Mouse (Mus musculus) bone marrow, adult 2 months (tissue): ENCODE data around the gene Hnrnpll.

Experiments
- CTCF ChIP-seq: fragments of 200-500 bp; IDR thresholded peaks from 2 replicates; pipeline ENCODE4 v1.5.1; 2011; ENCODE audit warnings: low read length, control low read depth; ENCODE audit not compliant: control insufficient read depth, insufficient read depth
- POLR2A ChIP-seq: fragments of 200-500 bp; IDR thresholded peaks from 2 replicates; pipeline ENCODE4 v1.6.1; 2011; ENCODE audit warnings: low read depth, mild to moderate bottlenecking, control low read depth, low read length, borderline replicate concordance; ENCODE audit not compliant: control insufficient read depth

- no peak for TF ChIP-seq CTCF
- TF ChIP-seq POLR2A, result 0 out of 2 replicates have a peak, but pooled peaks have one; percentile 32
Measured at GRCm38 (mm10) chr17:80060828-80061782, 1.0 kb downstream of the Hnrnpll start.
